Mouse (Mus musculus) left cerebral cortex, postnatal 36 days (tissue): ENCODE results near the gene Ell. TPM values are rescaled to one million over a fixed set of nuclear protein-coding genes. Genes with fewer than 3 reads are reported as not detected.
A peak's percentile ranks its signal among the peaks of the same experiment; 100 is the strongest.

Experiments used
- DNase-seq, 2 experiments: peaks; one replicate each; pipeline ENCODE4 v3.0.0; 2021 to 2022; ENCODE audit warnings: low spot score in 2 of 2, mixed read lengths in 1 of 2
- intact Hi-C: fragments of 180-260 bp; cut with DNase I; formaldehyde crosslinking; loops from one replicate; pipeline ENCODE4 v1.15.1; 2025
- total RNA-seq, 2 experiments: library from RNA; stranded (reverse); gene quantifications; 2 replicates each; pipeline ENCODE4 v1.2.3; 2021

Ell gene
- total RNA-seq, 2 experiments from 2014 or later, result 19.1 to 20.7 TPM

DNA sequence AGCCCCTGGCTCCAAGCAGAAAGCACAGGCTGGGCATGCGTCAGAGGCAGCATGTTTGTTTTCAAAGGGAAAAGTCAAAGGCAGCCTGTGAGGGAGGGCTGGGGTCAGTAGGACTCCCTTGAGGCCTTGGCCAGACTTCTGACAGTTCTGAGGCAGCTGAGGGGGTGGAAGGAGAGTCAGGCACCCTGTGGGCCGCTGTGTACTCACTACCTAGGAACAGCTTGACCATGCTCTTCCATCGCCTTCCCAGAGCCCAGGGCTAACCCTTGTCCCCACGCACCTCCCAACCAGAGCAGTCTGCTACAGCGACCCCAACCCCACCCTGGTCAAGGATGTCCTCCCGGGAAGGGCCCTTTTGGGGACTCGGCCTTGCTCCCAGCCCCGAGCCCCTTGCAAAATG lies 53.9 kb downstream of the Ell start:
- peak in 1 of 2 experiments; percentile 24 for DNase-seq
- intact Hi-C loops, result no loop called here

DNA sequence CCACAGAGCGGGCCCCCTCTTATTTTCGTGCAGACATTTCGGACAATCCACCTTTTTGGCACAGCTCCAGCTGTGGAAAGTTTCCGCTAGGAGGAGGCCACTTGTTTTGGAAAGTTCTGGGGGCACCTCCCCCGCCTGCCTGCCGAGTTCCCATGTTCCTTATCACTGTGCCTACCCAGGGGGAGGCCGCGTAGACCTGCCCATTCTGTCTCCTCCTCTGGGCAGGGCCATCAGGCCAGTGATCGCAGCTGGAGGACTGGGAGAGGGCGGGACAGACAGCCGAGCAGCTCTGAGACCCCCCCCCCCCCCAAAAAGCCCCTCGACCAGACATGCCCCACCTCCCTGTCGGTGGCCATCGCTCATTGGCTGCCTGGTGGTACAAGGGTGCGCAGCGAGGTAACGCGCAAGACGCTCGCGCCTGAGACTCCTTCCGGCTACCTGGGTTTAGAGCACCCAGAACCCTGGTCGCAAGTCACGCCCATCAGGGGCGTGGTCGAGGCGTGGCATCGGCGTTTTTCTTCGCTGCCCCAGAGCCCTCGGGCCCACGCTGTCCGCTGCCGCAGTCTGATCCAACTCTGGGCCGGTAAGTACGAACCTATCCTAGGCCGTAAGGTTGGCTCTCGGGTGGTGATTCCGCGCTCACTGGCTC lies 54.8 kb downstream of the Ell start, which contains the start of gene Isyna1:
Isyna1 (plus strand) TSS at position 413 of the 649 bp plus-strand sequence.
- intact Hi-C loops, result no loop called here
- DNase-seq, result peak; percentile 77 to 78

DNA sequence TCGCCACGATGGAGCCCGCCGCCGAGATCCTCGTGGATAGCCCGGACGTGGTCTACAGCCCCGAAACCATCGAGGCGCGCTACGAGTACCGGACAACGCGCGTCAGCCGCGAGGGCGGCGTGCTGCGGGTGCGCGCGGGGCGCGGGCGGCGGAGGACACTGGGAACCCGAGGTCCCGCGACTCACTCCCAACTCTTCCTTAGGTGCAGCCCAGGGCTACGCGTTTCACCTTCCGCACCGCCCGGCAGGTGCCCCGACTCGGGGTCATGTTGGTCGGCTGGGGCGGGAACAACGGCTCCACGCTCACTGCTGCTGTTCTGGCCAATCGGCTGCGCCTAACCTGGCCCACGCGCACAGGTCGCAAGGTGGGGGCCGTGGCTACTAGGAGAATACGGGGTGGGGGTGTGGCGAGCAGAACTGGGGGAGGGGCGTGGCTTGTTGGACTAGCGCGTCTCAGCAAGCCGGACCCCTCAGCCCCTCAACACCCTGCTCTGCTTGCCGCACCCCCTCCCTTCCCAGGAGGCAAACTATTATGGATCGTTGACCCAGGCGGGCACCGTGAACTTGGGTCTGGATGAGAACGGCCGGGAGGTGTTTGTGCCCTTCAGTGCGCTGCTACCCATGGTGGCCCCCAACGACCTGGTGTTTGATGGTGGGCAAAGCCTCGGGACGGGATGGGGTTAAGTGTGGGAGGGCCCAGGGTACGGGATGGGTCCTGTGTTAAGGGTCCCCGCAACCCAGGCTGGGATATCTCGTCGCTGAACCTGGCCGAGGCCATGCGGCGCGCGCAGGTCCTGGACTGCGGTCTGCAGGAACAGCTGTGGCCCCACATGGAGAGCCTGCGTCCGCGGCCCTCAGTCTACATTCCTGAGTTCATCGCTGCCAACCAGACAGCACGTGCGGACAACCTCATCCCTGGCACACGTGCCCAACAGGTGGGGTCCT lies 55.6 kb downstream of the Ell start:
- peak; percentile 34 to 62 for DNase-seq
- intact Hi-C loops, result no loop called here

DNA sequence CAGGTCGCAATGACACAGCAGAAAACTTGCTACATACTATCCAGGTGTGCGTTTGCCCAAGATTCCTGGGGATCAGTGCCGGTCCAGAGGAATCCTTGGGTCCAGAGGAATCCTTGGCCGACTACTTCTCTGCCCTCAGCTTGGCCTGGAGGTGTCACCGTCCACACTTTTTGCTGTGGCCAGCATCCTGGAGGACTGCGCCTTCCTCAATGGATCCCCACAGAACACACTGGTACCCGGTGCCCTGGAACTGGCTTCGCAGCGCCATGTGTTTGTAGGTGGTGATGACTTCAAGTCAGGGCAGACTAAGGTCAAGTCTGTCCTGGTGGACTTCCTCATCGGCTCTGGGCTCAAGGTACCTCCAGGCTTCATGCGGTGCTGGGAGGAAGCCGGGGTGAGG lies 56.6 kb downstream of the Ell start:
- DNase-seq, result no peak

DNA sequence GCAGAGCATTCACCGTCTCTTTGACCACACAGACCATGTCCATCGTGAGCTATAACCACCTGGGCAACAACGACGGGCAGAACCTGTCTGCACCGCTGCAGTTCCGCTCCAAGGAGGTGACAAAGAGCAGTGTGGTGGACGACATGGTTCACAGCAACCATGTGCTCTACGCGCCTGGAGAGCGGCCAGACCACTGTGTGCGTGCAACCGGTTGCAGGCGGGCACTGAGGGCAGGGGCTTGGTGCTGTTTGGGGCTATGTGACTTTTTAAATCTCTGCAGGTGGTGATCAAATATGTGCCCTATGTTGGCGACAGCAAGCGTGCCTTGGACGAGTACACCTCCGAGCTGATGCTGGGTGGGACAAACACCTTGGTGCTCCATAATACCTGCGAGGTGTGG lies 57.0 kb downstream of the Ell start:
- DNase-seq, result no peak
- intact Hi-C loops, result no loop called here

More for the DNA sequence above, 56.6 kb downstream of the Ell start:
- intact Hi-C loops, result no loop called here

DNA sequence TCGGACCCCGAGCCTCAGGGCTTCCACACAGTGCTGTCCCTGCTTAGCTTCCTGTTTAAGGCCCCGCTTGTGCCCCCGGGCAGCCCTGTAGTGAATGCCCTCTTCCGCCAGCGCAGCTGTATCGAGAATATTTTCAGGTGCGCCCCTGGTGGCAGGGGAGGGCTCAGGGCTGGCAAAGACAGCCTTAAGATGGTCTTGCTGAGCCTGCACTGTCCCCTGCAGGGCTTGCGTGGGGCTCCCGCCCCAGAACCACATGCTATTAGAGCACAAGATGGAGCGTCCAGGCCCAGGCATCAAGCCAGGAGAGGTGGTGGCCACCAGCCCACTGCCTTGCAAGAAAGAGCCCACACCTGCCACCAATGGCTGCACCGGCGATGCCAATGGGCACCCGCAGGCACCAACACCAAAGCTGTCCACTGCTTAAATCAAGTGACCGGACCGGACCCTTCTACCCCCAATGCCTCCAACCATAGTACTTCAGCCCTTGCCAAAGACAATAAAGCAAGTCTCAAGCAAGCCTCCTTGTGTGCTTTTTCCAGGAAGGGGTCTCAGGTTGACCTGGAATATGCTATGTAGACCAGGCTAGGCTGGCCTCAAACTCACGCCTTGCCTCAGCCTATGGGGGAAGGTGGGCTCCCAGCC lies 57.6 kb downstream of the Ell start:
- intact Hi-C loops, result no loop called here
- peak in 1 of 2 experiments; percentile 29 for DNase-seq

DNA sequence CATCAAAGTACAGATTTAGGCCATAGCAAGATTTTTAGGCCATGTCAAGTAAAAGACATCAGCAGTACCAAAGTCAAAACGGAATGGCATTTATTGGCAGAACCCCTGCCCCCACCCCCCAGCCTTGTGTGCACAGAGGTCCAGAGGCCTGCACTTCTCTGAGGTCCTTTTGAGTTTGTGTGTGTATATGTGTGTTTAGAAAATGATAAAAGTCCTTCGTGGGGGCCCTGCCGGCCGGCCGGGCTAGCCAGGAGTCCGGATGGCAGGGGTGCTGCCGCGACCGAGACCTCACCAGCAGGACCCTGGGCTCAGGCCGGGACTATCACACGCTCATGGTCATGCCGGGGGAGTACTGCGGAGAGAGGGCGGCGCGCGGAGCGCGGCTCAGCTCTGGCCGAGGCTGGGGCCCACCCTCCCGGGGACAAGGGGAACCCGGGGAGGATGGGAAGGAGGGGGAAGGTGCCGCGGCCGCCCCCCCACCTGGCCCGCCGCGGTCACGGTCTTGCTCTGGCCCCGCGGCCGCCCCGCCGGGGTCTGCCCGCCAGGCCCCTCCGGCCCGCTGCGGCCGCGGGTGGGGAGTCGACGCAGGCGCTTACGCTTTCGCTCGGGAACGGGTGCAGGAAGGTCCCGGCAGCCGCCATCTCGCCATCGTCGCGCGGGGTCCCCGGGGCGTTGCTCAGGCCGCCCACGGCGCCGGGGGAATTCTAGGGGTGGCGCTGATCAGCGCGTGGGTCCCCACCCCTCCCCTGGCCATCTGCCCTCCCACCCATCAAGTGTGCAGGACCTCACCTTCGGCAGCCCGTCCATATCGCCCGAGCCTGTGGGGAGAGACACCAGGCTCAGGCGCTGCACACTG lies 58.4 kb downstream of the Ell start:
- intact Hi-C loops, result no loop called here
- DNase-seq, result peak; percentile 25 to 31

DNA sequence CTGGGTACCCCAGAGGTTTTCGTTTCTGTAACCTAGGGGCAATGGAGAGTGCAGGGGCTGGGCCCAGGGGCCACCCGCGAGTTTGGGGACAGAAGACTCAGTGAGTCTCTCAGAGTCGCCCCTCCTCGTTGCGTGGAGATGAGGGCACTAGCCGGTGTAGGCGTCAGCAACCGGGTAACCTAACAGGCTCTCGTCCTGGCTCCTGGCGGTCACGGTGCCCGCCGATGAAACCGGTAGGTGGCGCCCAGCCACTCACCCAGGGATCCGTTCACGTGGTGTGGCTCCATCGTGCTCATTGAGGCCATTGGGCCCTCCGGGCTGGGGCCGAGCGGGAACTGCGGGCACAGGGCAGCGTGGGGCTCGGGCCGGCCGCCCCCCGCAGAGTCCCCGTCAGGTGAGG lies 59.0 kb downstream of the Ell start:
- peak; percentile 82 to 85 for DNase-seq
- intact Hi-C loops, result no loop called here

DNA sequence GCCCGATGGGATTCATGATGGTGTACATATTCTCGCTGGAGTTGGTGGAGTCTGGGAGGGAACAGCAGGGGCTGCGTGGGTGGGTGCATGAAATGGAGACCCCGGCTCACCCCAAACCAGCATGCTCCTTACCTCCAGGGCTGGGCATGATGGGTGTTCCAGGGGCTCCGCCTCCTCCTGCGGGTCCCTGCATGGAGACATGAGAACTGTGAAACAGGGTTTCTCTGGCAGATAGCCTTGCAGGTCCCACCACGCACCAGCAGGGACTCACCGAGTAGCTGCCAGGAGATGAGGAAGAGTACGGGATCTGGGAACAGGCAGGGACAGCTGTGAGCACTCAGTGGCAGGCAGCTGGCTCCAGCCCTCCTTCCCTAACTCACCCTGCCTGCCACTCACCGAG lies 59.5 kb downstream of the Ell start:
- DNase-seq, result no peak
- intact Hi-C loops, result no loop called here

DNA sequence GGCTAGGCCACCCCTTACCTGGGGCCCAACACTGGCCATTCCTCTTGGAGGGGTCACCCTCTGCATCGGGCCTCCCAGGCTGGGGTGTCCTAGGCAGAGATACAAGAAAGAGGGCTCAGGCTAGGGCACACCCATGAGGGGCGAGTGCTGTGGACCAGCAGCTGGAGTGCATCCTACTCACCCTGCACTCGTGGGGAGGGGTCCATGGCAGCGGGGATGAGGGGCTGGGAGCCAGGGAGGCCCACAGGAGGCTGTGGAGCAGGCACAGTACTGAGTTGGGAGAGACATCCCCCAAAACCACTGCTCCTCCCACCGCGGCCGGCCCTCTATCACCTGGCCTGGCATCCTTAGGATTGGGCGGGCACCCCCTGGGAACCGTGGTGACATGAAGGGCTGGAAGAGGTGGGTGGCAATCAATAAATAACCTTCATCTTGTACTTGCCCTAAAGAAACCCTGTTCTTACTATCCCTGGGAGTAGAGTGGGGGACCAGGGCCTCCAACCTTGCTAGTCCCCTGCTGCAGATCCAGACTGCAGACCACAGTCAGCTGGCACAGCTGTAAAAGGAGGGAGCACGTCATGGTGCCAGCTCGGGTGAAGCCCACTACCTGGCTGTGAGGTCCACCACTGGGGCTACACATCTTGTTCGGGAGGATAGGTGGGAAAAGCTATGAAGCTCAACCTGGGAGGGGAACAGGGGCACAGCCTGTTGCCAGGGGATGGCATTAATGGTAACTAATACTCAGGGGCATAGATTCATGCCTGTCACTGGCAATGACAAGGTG lies 60.4 kb downstream of the Ell start:
- no peak for DNase-seq
- intact Hi-C loops, result no loop called here

DNA sequence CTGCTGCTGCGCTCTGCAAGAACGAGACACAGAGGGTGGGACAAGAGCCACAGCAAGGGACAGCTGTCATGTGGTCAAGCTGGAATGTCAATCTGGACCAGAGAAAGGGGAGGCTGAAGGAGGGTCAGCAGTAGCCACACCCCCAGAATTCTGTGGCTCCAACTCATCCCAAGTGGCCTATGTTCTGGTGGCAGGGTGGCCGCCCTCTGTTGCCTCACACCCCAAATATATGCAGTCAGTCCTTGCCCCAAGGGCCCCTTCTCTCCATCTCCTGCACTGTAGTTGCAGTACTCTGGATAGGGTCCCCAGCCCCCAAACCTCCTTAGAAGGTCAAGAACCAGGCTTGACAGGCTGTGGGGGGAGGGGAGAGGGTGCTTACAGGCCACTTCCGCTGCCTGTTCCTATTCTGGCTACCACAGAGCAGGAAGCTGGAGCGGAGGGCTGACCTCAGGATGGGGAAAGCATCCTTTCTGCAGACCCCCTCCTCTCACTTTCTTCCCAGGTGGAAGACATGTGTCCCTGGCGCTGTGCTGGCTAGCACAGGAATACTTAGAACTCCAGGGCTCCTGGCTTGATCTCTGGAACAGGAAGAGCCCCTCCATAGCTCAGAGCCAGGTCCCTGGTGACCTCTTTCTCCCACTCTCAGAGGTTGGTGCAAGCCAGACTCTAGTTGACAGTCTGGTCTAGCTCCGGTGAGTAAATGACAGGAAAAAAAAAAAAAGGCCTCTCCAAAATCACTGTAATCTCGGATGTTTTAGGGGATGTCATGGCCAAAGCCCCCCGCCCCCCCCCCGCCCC lies 61.4 kb downstream of the Ell start:
- intact Hi-C loops, result no loop called here
- DNase-seq, result no peak

DNA sequence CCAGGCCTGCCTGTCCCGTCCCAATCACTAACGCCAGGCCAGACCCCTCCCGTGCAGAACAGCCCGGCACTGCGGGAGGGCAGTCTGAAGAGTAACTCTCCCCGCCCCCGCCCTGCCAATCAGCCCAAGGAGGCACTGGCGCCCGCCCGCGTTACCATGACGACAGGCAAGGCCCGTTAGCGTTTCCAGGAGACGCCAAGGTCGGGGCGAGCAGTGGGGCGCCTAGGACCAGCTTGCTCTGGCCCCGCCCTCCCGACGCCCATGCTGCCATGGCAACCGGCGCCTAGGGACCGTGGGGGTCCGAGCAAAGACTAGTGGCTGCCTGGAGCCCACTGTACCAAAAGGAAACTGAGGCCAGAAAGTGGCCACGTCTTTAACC lies 62.0 kb downstream of the Ell start:
- intact Hi-C loops, result no loop called here
- peak; percentile 78 to 83 for DNase-seq

DNA sequence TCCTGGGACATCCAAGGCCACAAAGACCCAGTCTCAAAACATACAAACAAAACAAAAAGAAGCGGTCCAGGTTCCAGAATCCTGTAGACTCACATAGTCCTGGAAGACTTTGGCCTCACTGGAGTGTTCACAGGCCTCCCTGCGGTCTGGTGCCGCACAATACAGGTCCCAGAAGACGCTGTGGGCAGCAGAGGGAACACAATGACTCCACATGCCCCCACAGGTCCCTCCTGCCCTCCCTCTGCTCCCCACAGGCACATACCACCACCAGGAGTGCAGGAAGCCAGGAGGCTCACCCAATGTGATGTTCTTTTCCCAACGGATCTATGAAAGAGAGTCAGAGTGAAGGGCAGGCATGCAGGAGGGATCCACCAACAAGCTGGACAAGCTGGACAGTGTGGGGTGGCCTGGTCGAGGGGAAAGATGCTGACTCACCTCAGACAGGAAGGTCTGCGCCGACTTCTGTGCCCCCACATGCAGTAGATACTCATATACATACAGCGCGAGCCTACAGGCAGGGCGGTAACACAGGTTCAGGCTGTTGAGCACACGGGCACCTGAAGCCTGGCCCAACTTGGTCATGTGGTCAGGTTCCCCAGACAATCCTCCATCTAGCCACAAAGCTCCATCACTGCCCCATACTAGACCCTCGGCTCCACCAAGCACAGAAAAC lies 63.0 kb downstream of the Ell start:
- intact Hi-C loops, result no loop called here
- no peak for DNase-seq

DNA sequence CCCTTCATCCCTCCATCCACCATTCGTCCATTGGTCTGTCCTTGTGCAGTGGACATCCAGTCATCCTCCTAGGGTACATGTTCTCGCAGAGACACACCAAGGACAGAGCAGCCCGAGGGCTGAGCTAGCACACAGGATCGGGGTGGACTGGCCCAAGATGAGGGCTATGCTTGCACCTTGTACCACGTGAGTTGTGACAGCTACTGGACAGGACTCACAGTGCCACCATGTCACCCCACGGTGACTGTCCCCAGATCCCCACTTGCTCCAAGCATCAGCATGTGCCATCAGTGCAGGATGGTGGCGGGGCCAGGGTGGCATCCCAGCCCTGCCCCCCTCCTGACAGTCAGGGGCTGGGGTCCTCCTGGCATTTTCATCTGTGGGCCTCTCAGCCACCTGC lies 65.3 kb downstream of the Ell start:
- DNase-seq, result no peak
- intact Hi-C loops, result no loop called here

DNA sequence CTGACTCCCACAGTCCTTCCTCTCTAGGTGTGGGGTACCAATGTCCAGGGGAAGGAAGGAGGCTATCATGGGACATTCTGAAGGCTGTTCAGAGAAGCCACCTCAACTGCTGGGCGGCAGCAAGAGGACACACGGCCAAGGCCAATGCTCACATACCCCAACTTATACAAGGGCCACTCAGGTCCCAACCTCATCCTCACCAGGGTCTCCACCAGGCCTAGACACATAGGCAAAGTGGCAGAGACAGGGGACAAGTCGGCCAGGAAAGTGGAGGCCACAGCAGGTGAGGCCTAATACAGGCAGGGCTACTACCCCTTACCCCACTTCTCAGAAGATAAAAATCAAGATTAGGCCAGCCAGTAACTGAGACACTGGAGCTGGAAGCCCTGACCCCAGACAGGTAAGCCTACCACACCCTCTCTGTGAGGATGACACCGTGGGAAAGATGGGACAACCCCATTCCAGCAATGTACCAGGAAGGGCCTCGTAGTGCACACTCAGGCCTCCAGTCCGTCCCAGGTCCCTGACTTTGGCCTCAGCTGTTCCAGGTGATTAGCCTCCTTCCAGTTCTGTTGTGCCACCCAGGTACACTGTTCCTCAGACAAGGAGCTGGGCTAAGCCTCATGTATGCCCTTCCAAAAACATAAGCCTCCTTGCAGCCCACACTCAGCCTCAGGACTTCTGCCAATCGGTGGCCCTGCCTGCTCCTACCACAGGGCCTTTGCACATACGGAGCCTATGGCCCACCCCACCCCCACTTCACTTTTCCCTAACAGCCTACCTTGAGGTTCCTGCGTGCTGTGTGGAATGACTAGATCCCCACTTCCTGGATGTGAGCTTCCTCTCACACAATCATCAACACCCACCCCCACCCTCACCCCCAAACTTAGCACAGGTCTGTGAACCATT lies 66.9 kb downstream of the Ell start:
- DNase-seq, result no peak
- intact Hi-C loops, result no loop called here

DNA sequence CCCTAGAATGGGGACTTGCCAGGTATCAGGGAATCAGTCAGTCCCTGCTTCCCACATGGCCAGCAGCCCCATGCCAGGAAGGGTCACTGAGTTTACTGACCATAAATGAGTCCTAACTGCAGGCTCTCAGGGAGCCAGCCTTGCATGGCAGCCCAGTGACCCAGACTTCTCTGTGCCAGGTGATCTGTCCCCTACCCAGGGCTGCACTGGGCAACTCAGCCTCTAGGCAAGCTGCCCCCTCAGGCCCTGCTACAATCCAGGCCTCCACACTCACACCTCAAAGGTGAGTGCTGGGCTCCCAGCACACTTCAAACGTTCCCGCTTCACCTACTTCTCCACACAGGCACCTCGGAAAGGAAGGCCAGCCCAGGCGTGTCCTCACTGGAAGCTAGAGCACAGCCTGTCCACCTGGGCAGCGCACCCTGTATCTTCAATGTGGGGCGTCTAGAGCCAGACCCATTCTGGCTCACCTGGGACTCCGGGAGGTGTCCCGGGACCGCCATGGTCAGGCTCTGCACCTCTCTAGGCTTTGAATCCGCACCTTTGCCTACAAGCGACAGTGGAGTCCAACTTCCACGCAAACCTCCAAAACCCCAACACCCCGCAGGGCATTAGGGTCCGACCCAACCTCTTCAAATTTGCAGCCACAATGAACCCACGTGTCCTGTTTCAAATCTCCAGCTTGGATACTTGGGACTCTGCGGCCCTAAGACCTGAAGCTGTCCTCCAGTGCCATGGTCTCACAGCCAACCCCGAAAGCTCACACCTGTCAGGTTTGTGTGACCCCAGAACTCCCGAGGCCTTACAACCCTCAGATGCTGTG lies 67.7 kb downstream of the Ell start:
- DNase-seq, result no peak
- intact Hi-C loops, result no loop called here
